Mouse (Mus musculus) neural tube, embryonic 14.5 days (tissue): Measurements from ENCODE around the gene Slc16a4. TPM values are rescaled to one million over a fixed set of nuclear protein-coding genes. Genes with fewer than 3 reads are reported as not detected.
"Not testable (repeated sequence)": the region's sequence is repeated elsewhere in the genome, so short reads cannot be mapped to it uniquely, and the experiment has no call there.

Experiments
- ATAC-seq: fragments of 200-750 bp; cut with Nextera tagmentation; 2 replicates; pipeline ENCODE4 v1.8.0; 2017; ENCODE audit warnings: low read depth, mild to moderate bottlenecking, moderate TSS enrichment, moderate library complexity
- H3K27ac ChIP-seq: fragments of 300-500 bp; sonication (generic); 2 replicates; pipeline ENCODE4 v1.5.1; 2014; ENCODE audit warnings: low read depth, mild to moderate bottlenecking, control low read depth, low read length, moderate library complexity, mixed read lengths
- H3K27me3 ChIP-seq: fragments of 300-500 bp; sonication (generic); 2 replicates; pipeline ENCODE4 v1.6.1; 2014; ENCODE audit warnings: low read length; ENCODE audit not compliant: control insufficient read depth, insufficient read depth
- H3K36me3 ChIP-seq: fragments of 300-500 bp; sonication (generic); 2 replicates; pipeline ENCODE4 v1.6.1; 2014; ENCODE audit warnings: low read length, mixed read lengths; ENCODE audit not compliant: control insufficient read depth, insufficient read depth
- H3K4me1 ChIP-seq: fragments of 300-500 bp; sonication (generic); 2 replicates; pipeline ENCODE4 v1.6.1; 2014; ENCODE audit warnings: low read length; ENCODE audit not compliant: control insufficient read depth, insufficient read depth
- H3K4me2 ChIP-seq: fragments of 300-500 bp; sonication (generic); 2 replicates; pipeline ENCODE4 v1.6.1; 2014; ENCODE audit warnings: mild to moderate bottlenecking, low read depth, low read length, control low read depth
- H3K4me3 ChIP-seq: fragments of 300-500 bp; sonication (generic); 2 replicates; pipeline ENCODE4 v1.5.1; 2014; ENCODE audit warnings: low read depth, low read length, control low read depth, mixed read lengths
- H3K9ac ChIP-seq: fragments of 300-500 bp; sonication (generic); replicated peaks from 2 replicates; pipeline ENCODE4 v1.6.1; 2014; ENCODE audit warnings: low read depth, mild to moderate bottlenecking, control low read depth, low read length, mixed read lengths
- H3K9me3 ChIP-seq: fragments of 300-500 bp; sonication (generic); 2 replicates; pipeline ENCODE4 v1.6.1; 2016; ENCODE audit warnings: low read length; ENCODE audit not compliant: control insufficient read depth
- WGBS: fragments of 180-500 bp; shearing (Covaris S2); extraction: QIAGEN DNeasy Blood & Tissue Kit; methylation state at CpG from one replicate; pipeline ENCODE4 v1.1.7; 2014; 5-methylcytosine and 5-hydroxymethylcytosine counted together
- polyA plus RNA-seq: library from polyadenylated mRNA; unstranded; fragments of >200 nt; fragmentation: Nextera tagmentation; extraction: Ambion mirVana; gene quantifications from 2 replicates; pipeline ENCODE4 v1.2.1, GENCODE M21; 2014

Slc16a4 gene
- polyA plus RNA-seq, 1 experiment from 2014 or later, result 2.6 TPM

- Histone ChIP-seq H3K9ac (peak within 1 kb of the TSS; percentile 71), H3K36me3 (peaks cover 5% of the 10 kb centered on the region), H3K27ac (no peak within 1 kb of the TSS), H3K4me2 (peak within 1 kb of the TSS; percentile 75), H3K4me3 (peak within 1 kb of the TSS; percentile 93), H3K27me3 (no peaks in the 10 kb centered on the region), H3K9me3 (no peaks in the 10 kb centered on the region), H3K4me1 (peaks cover 4% of the 10 kb centered on the region; the same call in 1 of the 2 replicates)
- WGBS, result 3% methylated on average over 43 of the region's 43 CpGs
- ATAC-seq, result peak; percentile 91
Observed at GRCm38 (mm10) chr3:107278479-107279269, 12.4 kb upstream of the Slc16a4 start, which contains the start of gene Lamtor5. Gene Lamtor5, plus strand, starts transcription at chr3:107278858.

GRCm38 (mm10) chr3:107286123-107286522 lies 4.9 kb upstream of the Slc16a4 start:
- Histone ChIP-seq H3K4me1 (no peaks in the 10 kb centered on the region), H3K9me3 (no peaks in the 10 kb centered on the region), H3K27me3 (no peaks in the 10 kb centered on the region), H3K36me3 (peaks cover 5% of the 10 kb centered on the region), H3K4me3 (no peak overlapping the region), H3K9ac (no peak overlapping the region), H3K4me2 (no peak overlapping the region), H3K27ac (no peak overlapping the region)
- no peak for ATAC-seq
- 85% methylated on average over 2 of the region's 2 CpGs for WGBS

GRCm38 (mm10) chr3:107287346-107287745 lies 3.7 kb upstream of the Slc16a4 start:
- peaks cover 5% of the 10 kb centered on the region; the same call in 1 of the 2 replicates for H3K36me3 ChIP-seq
- no peaks in the 10 kb centered on the region for H3K9me3 ChIP-seq
- no peaks in the 10 kb centered on the region for H3K4me1 ChIP-seq
- H3K9ac ChIP-seq, result no peak overlapping the region
- H3K4me2 ChIP-seq, result no peak overlapping the region
- H3K4me3 ChIP-seq, result no peak overlapping the region
- H3K27ac ChIP-seq, result no peak overlapping the region
- ATAC-seq, result no peak
- no peaks in the 10 kb centered on the region for H3K27me3 ChIP-seq

- no peak for ATAC-seq
- Histone ChIP-seq H3K27ac (no peak overlapping the region), H3K9ac (no peak overlapping the region), H3K4me3 (no peak overlapping the region), H3K4me1 (no peaks in the 10 kb centered on the region), H3K36me3 (no peaks in the 10 kb centered on the region), H3K9me3 (no peaks in the 10 kb centered on the region), H3K27me3 (no peaks in the 10 kb centered on the region), H3K4me2 (no peak overlapping the region)
- 96% methylated on average over 5 of the region's 5 CpGs for WGBS
Observed at GRCm38 (mm10) chr3:107295672-107296360, 4.8 kb downstream of the Slc16a4 start.

- not testable (repeated sequence) for H3K27ac ChIP-seq, H3K4me2 ChIP-seq, H3K9me3 ChIP-seq, H3K9ac ChIP-seq, H3K27me3 ChIP-seq, ATAC-seq, H3K4me1 ChIP-seq, H3K4me3 ChIP-seq, H3K36me3 ChIP-seq
- 76% methylated on average over 4 of the region's 4 CpGs for WGBS
Observed at GRCm38 (mm10) chr3:107296917-107297316, 5.9 kb downstream of the Slc16a4 start.

GRCm38 (mm10) chr3:107317338-107317737 lies 26.3 kb downstream of the Slc16a4 start:
- Histone ChIP-seq H3K27me3 (no peaks in the 10 kb centered on the region), H3K4me3 (no peak overlapping the region), H3K27ac (no peak overlapping the region), H3K4me1 (no peaks in the 10 kb centered on the region), H3K36me3 (no peaks in the 10 kb centered on the region), H3K4me2 (no peak overlapping the region), H3K9ac (no peak overlapping the region), H3K9me3 (no peaks in the 10 kb centered on the region)
- WGBS, result 95% methylated on average over 3 of the region's 3 CpGs
- no peak for ATAC-seq

GRCm38 (mm10) chr3:107321141-107321540 lies 30.1 kb downstream of the Slc16a4 start:
- no peak overlapping the region for H3K9ac ChIP-seq
- H3K36me3 ChIP-seq, result peaks cover 14% of the 10 kb centered on the region; the same call in 1 of the 2 replicates
- no peak overlapping the region for H3K4me2 ChIP-seq
- H3K27me3 ChIP-seq, result no peaks in the 10 kb centered on the region
- no peak overlapping the region for H3K4me3 ChIP-seq
- H3K9me3 ChIP-seq, result no peaks in the 10 kb centered on the region
- ATAC-seq, result no peak
- no peak overlapping the region for H3K27ac ChIP-seq
- 94% methylated on average over 2 of the region's 2 CpGs for WGBS
- H3K4me1 ChIP-seq, result peaks cover 10% of the 10 kb centered on the region

GRCm38 (mm10) chr3:107321776-107322175 lies 30.7 kb downstream of the Slc16a4 start:
- ATAC-seq, result no peak

GRCm38 (mm10) chr3:107326442-107326841 lies 35.4 kb downstream of the Slc16a4 start:
- WGBS, result 98% methylated on average over 1 of the region's 1 CpGs
- peaks cover 28% of the 10 kb centered on the region for H3K4me1 ChIP-seq
- H3K9me3 ChIP-seq, result no peaks in the 10 kb centered on the region
- H3K36me3 ChIP-seq, result peaks cover 23% of the 10 kb centered on the region; the same call in 1 of the 2 replicates
- no peak overlapping the region for H3K9ac ChIP-seq
- H3K4me2 ChIP-seq, result no peak overlapping the region
- H3K4me3 ChIP-seq, result no peak overlapping the region
- no peak overlapping the region for H3K27ac ChIP-seq
- ATAC-seq, result no peak
- no peaks in the 10 kb centered on the region for H3K27me3 ChIP-seq

More at GRCm38 (mm10) chr3:107321776-107322175, 30.7 kb downstream of the Slc16a4 start:
- Histone ChIP-seq H3K36me3 (peaks cover 14% of the 10 kb centered on the region; the same call in 1 of the 2 replicates), H3K4me3 (no peak overlapping the region), H3K4me1 (peaks cover 10% of the 10 kb centered on the region), H3K27me3 (no peaks in the 10 kb centered on the region), H3K9ac (no peak overlapping the region), H3K9me3 (no peaks in the 10 kb centered on the region), H3K4me2 (no peak overlapping the region), H3K27ac (no peak overlapping the region)
